Mouse (Mus musculus) heart, adult 2 months (tissue): ENCODE measurements at regions not wholly inside any gene's neighbourhood (a gene's known extent, or its start where the extent isn't known, plus 50 kb on each side); places are given as distances from the start of the nearest gene placed in this dataset.

Source experiments
- DNase-seq, 2 experiments: peaks; one replicate each; pipeline ENCODE4 v3.0.0; 2021
- H3K27ac ChIP-seq: fragments of 200-600 bp; 2 replicates; pipeline ENCODE4 v1.8.1; 2022
- H3K27me3 ChIP-seq: fragments of 200-500 bp; 2 replicates; pipeline ENCODE4 v1.6.1; 2012; ENCODE audit warnings: mild to moderate bottlenecking, low read length, inconsistent platforms, mixed read lengths; ENCODE audit not compliant: control insufficient read depth, insufficient read depth
- H3K36me3 ChIP-seq: fragments of 200-500 bp; 2 replicates; pipeline ENCODE4 v1.6.1; 2012; ENCODE audit warnings: low read length, inconsistent platforms; ENCODE audit not compliant: control insufficient read depth, insufficient read depth
- H3K4me1 ChIP-seq: fragments of 200-500 bp; 2 replicates; pipeline ENCODE4 v1.6.1; 2011; ENCODE audit warnings: low read length; ENCODE audit not compliant: control insufficient read depth, insufficient read depth
- H3K4me3 ChIP-seq: fragments of 200-600 bp; 2 replicates; pipeline ENCODE4 v1.8.1; 2022
- H3K79me2 ChIP-seq: fragments of 200-500 bp; replicated peaks from 2 replicates; pipeline ENCODE4 v1.6.1; 2012; ENCODE audit warnings: mild to moderate bottlenecking, inconsistent platforms, low read length, moderate library complexity, mixed read lengths; ENCODE audit not compliant: control insufficient read depth, insufficient read depth
- H3K9ac ChIP-seq: fragments of 200-500 bp; 2 replicates; pipeline ENCODE4 v1.6.1; 2012; ENCODE audit warnings: low read depth, mild to moderate bottlenecking, control low read depth, inconsistent platforms, low read length, mixed read lengths
- CTCF ChIP-seq: fragments of 200-600 bp; IDR thresholded peaks from 2 replicates; pipeline ENCODE4 v1.8.1; 2022; ENCODE audit warnings: antibody characterized with exemption, mild to moderate bottlenecking, moderate library complexity
- EP300 ChIP-seq: fragments of 200-500 bp; IDR thresholded peaks from 2 replicates; pipeline ENCODE4 v1.6.1; 2011; ENCODE audit warnings: low read depth, low read length, control low read depth; ENCODE audit not compliant: insufficient read depth
- POLR2A ChIP-seq: fragments of 200-500 bp; IDR thresholded peaks from 2 replicates; pipeline ENCODE4 v1.6.1; 2011; ENCODE audit warnings: mild to moderate bottlenecking, low read depth, low read length, control low read depth; ENCODE audit not compliant: insufficient read depth
- WGBS: fragments of 180-500 bp; shearing (Covaris S2); methylation state at CpG from one replicate; pipeline ENCODE4 v1.1.7; 2018; 5-methylcytosine and 5-hydroxymethylcytosine counted together
- intact Hi-C: fragments of 180-260 bp; cut with DNase I; formaldehyde crosslinking; loops from one replicate; pipeline ENCODE4 v1.15.1; 2025

- Histone ChIP-seq H3K27ac (no peak overlapping the region), H3K27me3 (no peaks in the 10 kb centered on the region), H3K4me3 (no peak overlapping the region), H3K79me2 (no peaks in the 10 kb centered on the region), H3K9ac (no peak overlapping the region), H3K4me1 (peaks cover 1% of the 10 kb centered on the region; the same call in 1 of the 2 replicates), H3K36me3 (no peaks in the 10 kb centered on the region)
- TF ChIP-seq CTCF: peak; percentile 65
- TF ChIP-seq EP300: no peak
- no peak for TF ChIP-seq POLR2A
- 44% methylated on average over 4 of the region's 4 CpGs for WGBS
- DNase-seq: no peak
- intact Hi-C loops: loop anchor here (10.0 kb wide), 2 partner anchors 290 to 370 kb away; no protein-coding TSS in a partner anchor
These were observed 276.7 kb downstream of the Tshz3 start for GRCm38 (mm10) chr7:36974573-36974972.

- Histone ChIP-seq H3K4me3 (no peak overlapping the region), H3K36me3 (no peaks in the 10 kb centered on the region), H3K9ac (no peak overlapping the region), H3K27me3 (no peaks in the 10 kb centered on the region), H3K79me2 (no peaks in the 10 kb centered on the region), H3K27ac (no peak overlapping the region), H3K4me1 (peaks cover 1% of the 10 kb centered on the region; the same call in 1 of the 2 replicates)
- 10% methylated on average over 5 of the region's 5 CpGs for WGBS
- peak in 1 of 2 experiments; percentile 31 for DNase-seq
- no peak for TF ChIP-seq POLR2A
- no peak for TF ChIP-seq EP300
- TF ChIP-seq CTCF: peak; percentile 66
- intact Hi-C loops: loop anchor here (5.0 to 10.0 kb wide), 3 partner anchors 291 to 903 kb away; no protein-coding TSS in a partner anchor
These were observed 277.6 kb downstream of the Tshz3 start for GRCm38 (mm10) chr7:36975475-36975874.

GRCm38 (mm10) chr7:36977819-36978218 lies 279.9 kb downstream of the Tshz3 start:
- H3K9ac ChIP-seq: no peak overlapping the region
- H3K4me3 ChIP-seq: no peak overlapping the region
- no peak overlapping the region for H3K27ac ChIP-seq
- no peak for DNase-seq
- H3K27me3 ChIP-seq: no peaks in the 10 kb centered on the region
- peaks cover 1% of the 10 kb centered on the region; the same call in 1 of the 2 replicates for H3K4me1 ChIP-seq
- TF ChIP-seq EP300 (no peak), POLR2A (no peak), CTCF (no peak)
- intact Hi-C loops: loop anchor here (5.0 to 10.0 kb wide), 3 partner anchors 293 to 906 kb away; no protein-coding TSS in a partner anchor
- WGBS: 86% methylated on average over 12 of the region's 12 CpGs
- no peaks in the 10 kb centered on the region for H3K79me2 ChIP-seq
- H3K36me3 ChIP-seq: no peaks in the 10 kb centered on the region

GRCm38 (mm10) chr7:36989380-36989779 lies 291.5 kb downstream of the Tshz3 start:
- H3K9ac ChIP-seq: no peak overlapping the region
- 73% methylated on average over 1 of the region's 1 CpGs for WGBS
- H3K79me2 ChIP-seq: no peaks in the 10 kb centered on the region
- DNase-seq: no peak
- no peaks in the 10 kb centered on the region for H3K4me1 ChIP-seq
- H3K4me3 ChIP-seq: no peak overlapping the region
- intact Hi-C loops: no loop called here
- H3K36me3 ChIP-seq: no peaks in the 10 kb centered on the region
- H3K27me3 ChIP-seq: no peaks in the 10 kb centered on the region
- H3K27ac ChIP-seq: no peak overlapping the region
- TF ChIP-seq POLR2A (no peak), EP300 (no peak), CTCF (no peak)

- H3K36me3 ChIP-seq: no peaks in the 10 kb centered on the region
- H3K4me1 ChIP-seq: peaks cover 2% of the 10 kb centered on the region; the same call in 1 of the 2 replicates
- 37% methylated on average over 5 of the region's 5 CpGs for WGBS
- H3K27me3 ChIP-seq: no peaks in the 10 kb centered on the region
- no peak overlapping the region for H3K9ac ChIP-seq
- no peaks in the 10 kb centered on the region for H3K79me2 ChIP-seq
- H3K27ac ChIP-seq: peak overlapping the region; percentile 28; the same call in 1 of the 2 replicates
- intact Hi-C loops: no loop called here
- peak; percentile 25 to 31 for DNase-seq
- H3K4me3 ChIP-seq: no peak overlapping the region
- TF ChIP-seq POLR2A (no peak), CTCF (no peak), EP300 (no peak)
These were observed 306.7 kb downstream of the Tshz3 start for GRCm38 (mm10) chr7:37004601-37005000.

GRCm38 (mm10) chr7:37005701-37006100 lies 307.8 kb downstream of the Tshz3 start:
- TF ChIP-seq EP300 (no peak), CTCF (peak; percentile 39)
- Histone ChIP-seq H3K27ac (no peak overlapping the region), H3K79me2 (no peaks in the 10 kb centered on the region), H3K4me3 (no peak overlapping the region), H3K36me3 (no peaks in the 10 kb centered on the region), H3K4me1 (peaks cover 3% of the 10 kb centered on the region), H3K9ac (no peak overlapping the region), H3K27me3 (no peaks in the 10 kb centered on the region)
- no peak for DNase-seq
- WGBS: 91% methylated on average over 2 of the region's 2 CpGs
- intact Hi-C loops: no loop called here
